Mouse (Mus musculus) CH12.LX (cell line): ENCODE measurements at regions not wholly inside any gene's neighbourhood (a gene's known extent, or its start where the extent isn't known, plus 50 kb on each side); places are given as distances from the start of the nearest gene placed in this dataset.

Source experiments
- DNase-seq: peaks from one replicate; pipeline ENCODE4 v3.0.0-alpha.2; 2013; ENCODE audit errors: extremely low read depth
- H3K27ac ChIP-seq: 2 replicates; pipeline ENCODE4 v1.5.1; 2012; ENCODE audit warnings: low read depth, mild to moderate bottlenecking, control low read depth, moderate library complexity; ENCODE audit not compliant: insufficient read depth
- H3K27me3 ChIP-seq: replicated peaks from 2 replicates; pipeline ENCODE3; 2012; ENCODE audit warnings: inconsistent platforms
- H3K36me3 ChIP-seq, 2 experiments: replicated peaks in 1 of 2; 2 replicates each; pipeline versions ENCODE3 to v1.6.1; 2012; ENCODE audit warnings: inconsistent platforms in 1 of 2, low read length in 1 of 2, mild to moderate bottlenecking in 1 of 2, mixed read lengths in 1 of 2, moderate library complexity in 1 of 2; ENCODE audit not compliant: control insufficient read depth in 1 of 2, insufficient read depth in 1 of 2
- H3K4me1 ChIP-seq, 2 experiments: 2 replicates each; pipeline ENCODE4 v1.6.1; 2012; ENCODE audit warnings: inconsistent platforms in 1 of 2, moderate library complexity in 1 of 2; ENCODE audit not compliant: insufficient read depth in 2 of 2, control insufficient read depth in 1 of 2
- H3K4me2 ChIP-seq: 2 replicates; pipeline ENCODE4 v1.6.1; 2012; ENCODE audit warnings: low read depth, mild to moderate bottlenecking, control low read depth; ENCODE audit not compliant: poor library complexity, insufficient read depth, severe bottlenecking
- H3K4me3 ChIP-seq, 3 experiments: fragments of 150-350 bp in 1 of 3; sonication (generic) in 1 of 3; replicated peaks in 1 of 3; 2 replicates each; pipeline versions ENCODE3 to v1.5.1; 2011 to 2012; ENCODE audit warnings: low read depth in 2 of 3, low read length in 2 of 3, mild to moderate bottlenecking in 2 of 3, moderate library complexity in 2 of 3, control low read depth in 1 of 3, improper control_type of control experiment in 1 of 3, inconsistent platforms in 1 of 3, mixed read lengths in 1 of 3; ENCODE audit not compliant: poor library complexity in 1 of 3
- H3K79me2 ChIP-seq: replicated peaks from 2 replicates; pipeline ENCODE4 v1.6.1; 2012; ENCODE audit warnings: mild to moderate bottlenecking, moderate library complexity; ENCODE audit not compliant: control insufficient read depth, poor library complexity, insufficient read depth, severe bottlenecking; ENCODE audit errors: extremely low read depth
- H3K9ac ChIP-seq: 2 replicates; pipeline ENCODE4 v1.6.1; 2012; ENCODE audit warnings: low read depth, mild to moderate bottlenecking, control low read depth, moderate library complexity; ENCODE audit not compliant: insufficient read depth
- H3K9me3 ChIP-seq: replicated peaks from 2 replicates; pipeline ENCODE3; 2012; ENCODE audit warnings: low read length, inconsistent platforms, mixed read lengths
- CHD2 ChIP-seq: IDR thresholded peaks from 2 replicates; pipeline ENCODE4 v1.6.1; 2011; ENCODE audit warnings: low read length, improper control_type of control experiment
- CTCF ChIP-seq, 2 experiments: IDR thresholded peaks in 1 of 2; conservative IDR thresholded peaks in 1 of 2; 2 replicates each; pipeline ENCODE4 v1.5.1; 2011 to 2012; ENCODE audit warnings: low read depth in 2 of 2, low read length in 2 of 2, improper control_type of control experiment in 1 of 2, inconsistent platforms in 1 of 2, mild to moderate bottlenecking in 1 of 2, moderate library complexity in 1 of 2
- E2F4 ChIP-seq: IDR thresholded peaks from 2 replicates; pipeline ENCODE4 v1.6.1; 2011; ENCODE audit warnings: low read depth, low read length, improper control_type of control experiment; ENCODE audit not compliant: insufficient replicate concordance
- GABPA ChIP-seq: IDR thresholded peaks from 2 replicates; pipeline ENCODE4 v1.6.1; 2012; ENCODE audit warnings: low read depth, low read length, improper control_type of control experiment, inconsistent platforms; ENCODE audit not compliant: insufficient replicate concordance
- HCFC1 ChIP-seq: IDR thresholded peaks from 2 replicates; pipeline ENCODE4 v1.6.1; 2012; ENCODE audit warnings: low read depth, mild to moderate bottlenecking, inconsistent platforms, low read length, improper control_type of control experiment
- IRF4 ChIP-seq: IDR thresholded peaks from 2 replicates; pipeline ENCODE4 v1.6.1; 2014; ENCODE audit warnings: low read depth, mild to moderate bottlenecking, inconsistent platforms, low read length, improper control_type of control experiment
- JUN ChIP-seq: IDR thresholded peaks from 2 replicates; pipeline ENCODE4 v1.6.1; 2011; ENCODE audit warnings: low read depth, mild to moderate bottlenecking, low read length, improper control_type of control experiment, moderate library complexity; ENCODE audit not compliant: insufficient read depth
- KAT2A ChIP-seq: IDR thresholded peaks from 2 replicates; pipeline ENCODE4 v1.6.1; 2012; ENCODE audit warnings: low read length, improper control_type of control experiment, inconsistent platforms; ENCODE audit not compliant: insufficient replicate concordance
- MAFK ChIP-seq: IDR thresholded peaks from 2 replicates; pipeline ENCODE4 v1.6.1; 2011; ENCODE audit warnings: low read length, improper control_type of control experiment; ENCODE audit not compliant: insufficient replicate concordance
- PAX5 ChIP-seq: IDR thresholded peaks from 2 replicates; pipeline ENCODE4 v1.6.1; 2012; ENCODE audit warnings: low read length, inconsistent platforms, mixed read lengths
- POLR2AphosphoS2 ChIP-seq: IDR thresholded peaks from 2 replicates; pipeline ENCODE4 v1.6.1; 2011; ENCODE audit warnings: low read depth, low read length, improper control_type of control experiment
- RAD21 ChIP-seq: IDR thresholded peaks from 2 replicates; pipeline ENCODE4 v1.6.1; 2011; ENCODE audit warnings: low read depth, mild to moderate bottlenecking, low read length, improper control_type of control experiment, moderate library complexity
- RCOR1 ChIP-seq: conservative IDR thresholded peaks from 2 replicates; pipeline ENCODE4 v1.6.1; 2012; ENCODE audit warnings: low read depth, mild to moderate bottlenecking, inconsistent platforms, low read length, improper control_type of control experiment
- TBP ChIP-seq: conservative IDR thresholded peaks from 2 replicates; pipeline ENCODE4 v1.6.1; 2011; ENCODE audit warnings: low read depth, low read length, improper control_type of control experiment
- UBTF ChIP-seq: IDR thresholded peaks from 2 replicates; pipeline ENCODE4 v1.6.1; 2012; ENCODE audit warnings: low read depth, mild to moderate bottlenecking, inconsistent platforms, low read length, improper control_type of control experiment, moderate library complexity
- USF2 ChIP-seq: conservative IDR thresholded peaks from 2 replicates; pipeline ENCODE4 v1.6.1; 2011; ENCODE audit warnings: low read depth, low read length, improper control_type of control experiment
- ZKSCAN1 ChIP-seq: IDR thresholded peaks from 2 replicates; pipeline ENCODE4 v1.6.1; 2012; ENCODE audit warnings: low read depth, inconsistent platforms, low read length, improper control_type of control experiment, borderline replicate concordance
- ZMIZ1 ChIP-seq: IDR thresholded peaks from 2 replicates; pipeline ENCODE4 v1.6.1; 2012; ENCODE audit warnings: low read depth, mild to moderate bottlenecking, inconsistent platforms, low read length, improper control_type of control experiment
- dilution Hi-C: fragments of 300-500 bp; cut with MboI; formaldehyde crosslinking; loops from 2 replicates; pipeline ENCODE4 v1.14.3; 2020; ENCODE audit warnings: low sequenced_read_pairs; ENCODE audit not compliant: extremely low pct_unique_long_range_greater_than_20kb, extremely low pct_ligation_motif_present
- in situ Hi-C: fragments of 300-500 bp; cut with MboI; formaldehyde crosslinking; loops from 3 replicates; pipeline ENCODE4 v1.14.3; 2019; ENCODE audit warnings: low sequenced_read_pairs, low pct_ligation_motif_present, low pct_unique_long_range_greater_than_20kb, mixed read lengths

DNA sequence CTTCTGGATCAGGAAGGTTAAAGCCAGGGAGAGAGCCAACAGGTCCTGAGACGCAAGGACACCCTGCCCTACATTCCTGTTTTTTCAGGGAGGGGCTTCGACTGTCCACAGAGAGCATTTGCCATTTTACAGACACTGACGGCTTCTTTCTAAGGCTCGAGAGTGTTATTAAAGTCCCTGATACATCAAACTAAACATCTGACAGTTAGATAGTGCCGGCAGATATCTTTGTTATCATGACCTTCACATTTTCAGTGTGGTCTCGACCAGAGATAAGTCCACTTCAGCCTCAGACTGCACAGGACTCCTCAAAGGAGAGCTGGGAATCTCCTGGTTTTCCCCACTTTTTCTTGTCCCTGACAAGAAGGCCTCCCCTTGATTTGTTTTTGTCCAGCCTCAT is 229.9 kb upstream of the Cited2 start:
- H3K4me2 ChIP-seq = no peak overlapping the region
- no peak overlapping the region for H3K9ac ChIP-seq
- no peak for TF ChIP-seq KAT2A
- no peak for TF ChIP-seq IRF4
- no peak for TF ChIP-seq CHD2
- TF ChIP-seq MAFK = no peak
- no peak for TF ChIP-seq E2F4
- TF ChIP-seq USF2 = no peak
- no peak for TF ChIP-seq ZKSCAN1
- no peaks in the 10 kb centered on the region for H3K36me3 ChIP-seq
- peaks cover under 1% of the 10 kb centered on the region for H3K9me3 ChIP-seq
- H3K27me3 ChIP-seq = no peaks in the 10 kb centered on the region
- peaks cover 0 to 4% of the 10 kb centered on the region in 2 experiments; a peak in 1 of 4 replicates for H3K4me1 ChIP-seq
- H3K27ac ChIP-seq = no peak overlapping the region
- no peaks in the 10 kb centered on the region for H3K79me2 ChIP-seq
- H3K4me3 ChIP-seq = no peak overlapping the region
- DNase-seq = no peak
- in situ Hi-C loops = no loop called here
- dilution Hi-C loops = no loop called here

DNA sequence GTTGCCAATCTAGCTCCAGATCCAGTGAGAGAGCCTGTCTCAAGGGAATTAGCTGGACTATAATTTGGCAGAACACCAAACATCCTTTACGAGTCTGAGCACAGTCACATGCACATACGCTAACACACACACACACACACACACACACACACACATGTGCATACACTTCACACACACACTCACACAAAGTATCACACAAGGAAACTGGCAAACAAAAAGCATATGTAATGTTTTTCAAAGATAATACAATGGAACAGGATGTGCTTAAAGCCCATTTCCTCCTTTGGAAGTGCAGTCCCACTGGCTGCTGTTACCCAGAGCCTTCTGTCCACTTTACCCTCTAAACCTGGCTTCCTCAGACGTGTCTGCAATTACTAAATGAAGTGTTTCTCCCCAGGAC is 226.2 kb upstream of the Cited2 start:
- no peaks in the 10 kb centered on the region for H3K27me3 ChIP-seq
- H3K36me3 ChIP-seq = no peaks in the 10 kb centered on the region
- no peak for TF ChIP-seq ZMIZ1
- TF ChIP-seq CHD2 = no peak
- TF ChIP-seq ZKSCAN1 = no peak
- TF ChIP-seq JUN = no peak
- no peak for TF ChIP-seq GABPA
- no peak for TF ChIP-seq KAT2A
- TF ChIP-seq RCOR1 = no peak
- TF ChIP-seq MAFK = no peak
- no peak for TF ChIP-seq PAX5
- TF ChIP-seq UBTF = no peak
- TF ChIP-seq RAD21 = no peak
- no peak for TF ChIP-seq TBP
- TF ChIP-seq HCFC1 = no peak
- TF ChIP-seq E2F4 = no peak
- TF ChIP-seq CTCF (conservative IDR thresholded peaks at IDR 0.05 in 1 of 2, IDR thresholded peaks at IDR 0.05 in 1 of 2; ENCODE audit: low read depth in 2 of 2, low read length in 2 of 2) = no peak
- no peak for TF ChIP-seq POLR2AphosphoS2
- no peak overlapping the region for H3K27ac ChIP-seq
- no peaks in the 10 kb centered on the region for H3K79me2 ChIP-seq
- no peak overlapping the region for H3K9ac ChIP-seq
- in situ Hi-C loops (no loop called here), dilution Hi-C loops (no loop called here)
- peaks cover 0 to 2% of the 10 kb centered on the region in 2 experiments; a peak in 1 of 4 replicates for H3K4me1 ChIP-seq
- H3K9me3 ChIP-seq = peaks cover under 1% of the 10 kb centered on the region
- H3K4me3 ChIP-seq = no peak overlapping the region
- DNase-seq = no peak
- no peak overlapping the region for H3K4me2 ChIP-seq
